Mouse (Mus musculus) stomach, embryonic 15.5 days (tissue): ENCODE measurements around the gene Cox14. TPM values are rescaled to one million over a fixed set of nuclear protein-coding genes. Genes with fewer than 3 reads are reported as not detected.

ENCODE experiments used
- ATAC-seq: fragments of 200-750 bp; cut with Nextera tagmentation; 2 replicates; pipeline ENCODE4 v1.8.0; 2017; ENCODE audit warnings: low read depth, moderate number of reproducible peaks, moderate TSS enrichment; ENCODE audit not compliant: insufficient read depth, low FRiP score
- H3K27ac ChIP-seq: fragments of 300-500 bp; sonication (generic); 2 replicates; pipeline ENCODE4 v1.5.1; 2015; ENCODE audit warnings: mild to moderate bottlenecking, inconsistent platforms
- H3K27me3 ChIP-seq: fragments of 300-500 bp; sonication (generic); replicated peaks from 2 replicates; pipeline ENCODE4 v1.6.1; 2015; ENCODE audit warnings: inconsistent platforms
- H3K36me3 ChIP-seq: fragments of 300-500 bp; sonication (generic); 2 replicates; pipeline ENCODE4 v1.6.1; 2015; ENCODE audit warnings: inconsistent platforms
- H3K4me1 ChIP-seq: fragments of 300-500 bp; sonication (generic); 2 replicates; pipeline ENCODE4 v1.6.1; 2015; ENCODE audit warnings: inconsistent platforms
- H3K4me2 ChIP-seq: fragments of 300-500 bp; sonication (generic); 2 replicates; pipeline ENCODE4 v1.6.1; 2015; ENCODE audit warnings: mild to moderate bottlenecking, inconsistent platforms
- H3K4me3 ChIP-seq: fragments of 300-500 bp; sonication (generic); replicated peaks from 2 replicates; pipeline ENCODE4 v1.5.1; 2015; ENCODE audit warnings: inconsistent platforms
- H3K9ac ChIP-seq: fragments of 300-500 bp; sonication (generic); 2 replicates; pipeline ENCODE4 v1.6.1; 2015; ENCODE audit warnings: inconsistent platforms
- H3K9me3 ChIP-seq: fragments of 300-500 bp; sonication (generic); 2 replicates; pipeline ENCODE4 v1.6.1; 2016; ENCODE audit warnings: inconsistent platforms
- whole genome bisulfite sequencing: fragments of 180-500 bp; shearing (Covaris S2); methylation state at CpG from one replicate; pipeline ENCODE4 v1.1.7; 2015; 5-methylcytosine and 5-hydroxymethylcytosine counted together
- polyA plus RNA-seq: library from polyadenylated mRNA; unstranded; fragments of >200 nt; fragmentation: Nextera tagmentation; extraction: Ambion mirVana; gene quantifications from 2 replicates; pipeline ENCODE4 v1.2.1, GENCODE M21; 2015

Gene Cox14
- polyA plus RNA-seq, 1 experiment from 2014 or later, result 220 TPM

DNA sequence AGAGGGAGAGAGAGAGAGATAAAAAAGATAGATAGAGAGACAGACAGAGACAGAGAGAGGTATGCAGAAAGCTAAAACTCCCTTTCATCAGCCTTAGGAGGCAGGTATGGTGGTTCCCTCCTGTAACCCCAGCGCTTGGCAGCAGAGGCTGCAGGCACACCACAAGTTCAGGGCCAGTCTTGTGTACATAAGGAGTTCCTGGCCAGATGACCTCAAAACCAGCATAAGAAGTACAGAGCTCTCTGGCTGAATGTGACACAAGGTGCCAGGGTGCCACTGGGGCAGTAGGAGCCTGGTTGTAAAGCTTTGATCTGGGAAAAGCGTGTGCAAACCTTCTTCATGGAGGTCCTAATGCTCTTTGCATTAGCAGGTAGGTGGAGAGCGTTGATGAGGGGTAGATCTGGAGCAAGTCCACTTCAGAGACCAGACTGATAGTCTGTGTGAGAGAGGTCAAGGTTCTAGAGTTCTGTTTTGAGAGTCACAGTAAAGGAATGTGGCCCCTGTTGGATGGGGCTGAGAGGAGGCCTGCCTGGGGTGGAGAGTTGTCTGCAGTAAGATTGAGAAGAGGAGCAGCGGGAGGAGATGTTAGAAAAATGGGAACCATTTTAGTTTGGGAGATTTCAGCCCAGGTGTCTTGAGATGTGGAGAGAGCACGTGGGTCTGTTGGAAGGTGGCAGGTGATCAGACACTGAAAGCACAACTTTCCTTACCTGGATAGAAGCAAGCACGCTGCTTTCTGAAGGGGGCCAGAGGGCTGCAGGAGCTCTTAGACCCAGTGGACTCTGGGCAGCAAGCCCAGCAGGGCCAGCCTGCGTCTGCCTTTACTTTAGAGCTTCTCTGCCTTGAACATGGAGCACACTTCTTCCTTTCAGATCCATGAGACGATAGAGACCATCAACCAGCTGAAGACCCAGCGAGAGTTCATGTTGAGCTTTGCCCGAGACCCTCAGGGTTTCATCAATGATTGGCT lies 14.9 kb upstream of the Cox14 start:
- ATAC-seq, result no peak
- Histone ChIP-seq H3K9me3 (no peaks in the 10 kb centered on the region), H3K27ac (no peak overlapping the region), H3K4me2 (no peak overlapping the region), H3K4me3 (no peak overlapping the region), H3K9ac (no peak overlapping the region), H3K36me3 (peaks cover 76% of the 10 kb centered on the region), H3K4me1 (peaks cover 3% of the 10 kb centered on the region; the same call in 1 of the 2 replicates), H3K27me3 (no peaks in the 10 kb centered on the region)
- WGBS, result 86% methylated on average over 10 of the region's 10 CpGs

DNA sequence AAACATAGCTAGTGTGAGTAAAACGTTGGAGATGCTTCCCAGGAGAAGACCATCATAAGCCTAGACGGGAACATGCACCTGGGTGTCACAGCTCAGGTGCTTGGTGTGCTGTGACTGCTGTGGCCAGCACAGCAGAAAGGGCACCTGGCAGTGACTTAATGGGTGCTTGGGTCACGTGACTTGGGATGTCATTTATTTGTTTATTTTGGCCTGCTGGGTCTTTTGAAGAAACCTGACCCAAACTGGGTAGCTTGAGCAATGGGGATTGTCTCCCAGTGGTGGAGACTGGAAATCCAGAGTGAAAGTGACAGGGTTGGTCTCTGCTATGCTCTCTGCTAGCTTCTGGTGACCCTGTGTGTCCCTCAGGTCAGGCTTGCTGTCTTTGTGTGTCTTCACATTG lies 13.9 kb upstream of the Cox14 start:
- H3K4me3 ChIP-seq, result no peak overlapping the region
- 60% methylated on average over 3 of the region's 3 CpGs for WGBS
- ATAC-seq, result no peak
- peaks cover 10% of the 10 kb centered on the region for H3K4me1 ChIP-seq
- no peak overlapping the region for H3K4me2 ChIP-seq
- H3K27me3 ChIP-seq, result no peaks in the 10 kb centered on the region
- no peaks in the 10 kb centered on the region for H3K9me3 ChIP-seq
- no peak overlapping the region for H3K9ac ChIP-seq
- H3K27ac ChIP-seq, result no peak overlapping the region
- peaks cover 68% of the 10 kb centered on the region for H3K36me3 ChIP-seq

DNA sequence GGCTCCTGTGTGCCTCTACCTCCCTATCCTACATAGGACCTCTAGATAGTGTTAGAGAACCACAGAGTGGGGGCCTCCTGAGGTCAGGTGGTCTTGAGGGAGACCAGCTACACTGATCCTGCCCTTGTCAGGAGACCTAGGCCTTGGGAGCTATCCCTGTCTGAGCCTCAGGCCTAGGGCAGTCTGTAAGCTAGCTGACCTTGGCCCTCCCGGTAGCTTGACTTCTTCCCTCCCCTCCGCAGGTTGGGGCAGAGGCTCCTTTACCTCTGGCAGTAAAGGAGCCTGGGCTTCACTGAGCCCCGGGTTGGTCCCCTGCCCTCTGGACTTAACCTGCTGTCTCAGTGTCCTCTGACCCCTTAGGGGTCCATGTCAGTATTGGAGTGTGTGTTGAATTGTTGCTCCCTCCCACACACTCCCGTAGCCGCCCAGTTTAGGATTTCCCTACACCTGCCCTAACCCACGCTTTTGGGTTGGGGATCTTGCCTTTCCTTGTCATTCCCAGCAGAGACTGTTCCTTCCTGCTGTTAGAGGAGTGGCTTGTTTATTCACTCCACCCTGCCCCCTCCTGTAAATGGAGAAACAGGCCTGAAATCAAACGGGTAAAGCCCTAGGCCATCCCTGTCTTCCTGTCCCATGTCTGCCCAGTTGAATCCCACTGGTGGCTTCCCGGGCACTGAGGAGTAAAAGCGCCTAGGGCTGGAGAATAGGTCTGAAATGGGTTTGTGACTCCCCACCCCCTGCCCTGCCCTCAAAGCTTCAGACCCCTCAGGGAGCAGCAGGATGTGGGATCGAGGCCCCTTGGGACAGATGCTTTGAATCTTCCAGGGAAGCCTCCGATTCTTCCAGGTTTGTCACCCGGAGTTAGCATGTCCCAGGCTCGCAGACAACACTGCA lies 12.5 kb upstream of the Cox14 start:
- H3K4me2 ChIP-seq, result no peak overlapping the region
- no peaks in the 10 kb centered on the region for H3K27me3 ChIP-seq
- no peak overlapping the region for H3K4me3 ChIP-seq
- no peak overlapping the region for H3K9ac ChIP-seq
- H3K36me3 ChIP-seq, result peaks cover 56% of the 10 kb centered on the region
- peaks cover 10% of the 10 kb centered on the region for H3K4me1 ChIP-seq
- H3K27ac ChIP-seq, result no peak overlapping the region
- H3K9me3 ChIP-seq, result no peaks in the 10 kb centered on the region
- no peak for ATAC-seq
- WGBS, result 73% methylated on average over 13 of the region's 13 CpGs

DNA sequence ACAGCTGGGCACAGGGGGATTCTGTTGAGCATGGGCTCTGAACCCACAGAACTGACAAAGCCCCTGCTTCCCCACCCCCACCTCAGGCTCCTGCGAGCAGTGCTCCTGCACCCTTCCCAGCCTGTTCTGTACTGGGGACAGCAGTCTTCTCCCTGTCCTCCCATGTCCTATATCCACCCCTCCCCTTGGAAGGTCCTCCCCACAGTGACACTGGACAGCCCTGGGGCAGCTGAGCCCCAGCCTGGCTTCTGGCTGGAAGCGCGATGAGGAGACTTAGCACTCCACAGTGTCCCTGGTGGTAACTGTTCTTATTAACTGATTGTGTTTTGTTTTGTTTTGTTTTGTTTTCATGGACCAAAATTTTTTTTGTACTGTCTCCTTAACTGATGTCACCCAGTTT lies 11.8 kb upstream of the Cox14 start:
- no peak for ATAC-seq
- H3K27me3 ChIP-seq, result no peaks in the 10 kb centered on the region
- no peak overlapping the region for H3K4me2 ChIP-seq
- H3K36me3 ChIP-seq, result peaks cover 52% of the 10 kb centered on the region
- H3K4me1 ChIP-seq, result peaks cover 10% of the 10 kb centered on the region
- 78% methylated on average over 3 of the region's 3 CpGs for WGBS
- H3K9ac ChIP-seq, result no peak overlapping the region
- no peaks in the 10 kb centered on the region for H3K9me3 ChIP-seq
- H3K27ac ChIP-seq, result no peak overlapping the region
- H3K4me3 ChIP-seq, result no peak overlapping the region

DNA sequence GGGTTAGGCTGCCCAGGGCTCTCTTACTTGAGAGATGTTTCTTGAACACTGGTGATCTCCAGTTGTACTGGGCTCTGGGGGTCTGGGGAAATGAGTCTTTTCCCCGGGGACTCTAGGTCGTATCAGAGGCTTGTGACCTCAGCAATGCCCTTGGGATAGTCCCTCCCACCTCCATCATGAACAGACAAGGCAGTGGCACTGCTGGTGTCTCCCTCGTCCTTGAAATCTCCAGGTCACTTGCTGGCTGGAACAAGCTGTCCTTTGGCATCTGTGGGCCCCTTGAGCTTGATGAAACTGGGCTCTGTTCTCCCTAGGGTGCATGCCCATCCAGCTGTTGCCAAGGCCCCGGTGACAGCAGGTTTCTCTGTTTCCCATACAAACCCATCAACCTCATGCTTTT lies 11.2 kb upstream of the Cox14 start:
- H3K4me2 ChIP-seq, result no peak overlapping the region
- H3K27ac ChIP-seq, result no peak overlapping the region
- H3K9me3 ChIP-seq, result no peaks in the 10 kb centered on the region
- no peak for ATAC-seq
- H3K9ac ChIP-seq, result no peak overlapping the region
- H3K36me3 ChIP-seq, result peaks cover 46% of the 10 kb centered on the region
- no peaks in the 10 kb centered on the region for H3K27me3 ChIP-seq
- WGBS, result 66% methylated on average over 4 of the region's 4 CpGs
- H3K4me3 ChIP-seq, result no peak overlapping the region
- peaks cover 10% of the 10 kb centered on the region for H3K4me1 ChIP-seq

DNA sequence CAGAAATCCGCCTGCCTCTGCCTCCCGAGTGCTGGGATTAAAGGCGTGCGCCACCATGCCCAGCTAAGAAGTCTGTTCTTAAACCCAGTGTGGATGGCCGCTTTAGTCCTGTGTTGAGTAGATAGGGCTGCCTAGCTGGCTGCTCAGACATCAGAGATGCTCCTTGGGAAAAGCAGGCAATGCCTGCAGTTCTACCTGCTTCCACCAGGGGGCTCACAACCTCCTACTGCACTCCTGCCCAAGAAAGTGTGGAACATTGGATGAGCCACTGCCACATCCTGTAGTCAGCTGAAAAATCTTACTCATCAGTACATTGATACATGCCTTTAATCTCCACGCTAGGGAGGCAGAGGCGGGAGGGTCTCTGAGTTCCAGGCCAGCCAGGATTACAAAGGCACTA lies 10.6 kb upstream of the Cox14 start:
- Histone ChIP-seq H3K27ac (no peak overlapping the region), H3K4me1 (peaks cover 10% of the 10 kb centered on the region), H3K9me3 (no peaks in the 10 kb centered on the region), H3K27me3 (no peaks in the 10 kb centered on the region), H3K4me2 (no peak overlapping the region), H3K36me3 (peaks cover 43% of the 10 kb centered on the region), H3K9ac (no peak overlapping the region), H3K4me3 (no peak overlapping the region)
- ATAC-seq, result no peak
- WGBS, result 51% methylated on average over 7 of the region's 7 CpGs

DNA sequence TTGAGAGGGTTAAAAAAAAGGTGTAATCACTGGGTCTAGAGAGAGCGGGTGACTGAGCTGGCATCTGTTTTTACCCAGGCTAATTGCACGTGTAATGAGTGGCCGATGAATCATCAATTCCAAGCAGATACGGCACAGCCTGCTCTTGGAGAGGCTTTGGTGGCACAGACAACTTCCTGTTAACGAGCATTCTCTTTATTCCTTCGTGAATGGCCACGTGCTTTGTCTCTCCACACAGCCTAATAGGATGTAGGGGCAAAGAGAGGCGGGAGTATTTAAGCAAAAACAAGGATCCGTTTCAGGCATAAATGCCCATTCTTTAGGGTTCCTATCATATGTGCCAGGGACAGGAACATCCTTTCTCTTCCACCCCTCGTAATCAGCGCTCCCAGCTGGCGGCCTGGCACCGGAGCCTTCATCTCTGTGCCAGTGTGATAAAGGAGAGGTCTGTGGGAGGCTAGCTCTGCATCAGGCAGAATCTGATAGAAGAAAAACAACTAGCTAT lies 10.0 kb upstream of the Cox14 start:
- H3K4me3 ChIP-seq, result no peak overlapping the region
- WGBS, result 78% methylated on average over 13 of the region's 13 CpGs
- no peak for ATAC-seq
- no peaks in the 10 kb centered on the region for H3K9me3 ChIP-seq
- H3K27me3 ChIP-seq, result no peaks in the 10 kb centered on the region
- no peak overlapping the region for H3K9ac ChIP-seq
- no peak overlapping the region for H3K4me2 ChIP-seq
- no peak overlapping the region for H3K27ac ChIP-seq
- H3K36me3 ChIP-seq, result peaks cover 39% of the 10 kb centered on the region
- peaks cover 10% of the 10 kb centered on the region for H3K4me1 ChIP-seq

DNA sequence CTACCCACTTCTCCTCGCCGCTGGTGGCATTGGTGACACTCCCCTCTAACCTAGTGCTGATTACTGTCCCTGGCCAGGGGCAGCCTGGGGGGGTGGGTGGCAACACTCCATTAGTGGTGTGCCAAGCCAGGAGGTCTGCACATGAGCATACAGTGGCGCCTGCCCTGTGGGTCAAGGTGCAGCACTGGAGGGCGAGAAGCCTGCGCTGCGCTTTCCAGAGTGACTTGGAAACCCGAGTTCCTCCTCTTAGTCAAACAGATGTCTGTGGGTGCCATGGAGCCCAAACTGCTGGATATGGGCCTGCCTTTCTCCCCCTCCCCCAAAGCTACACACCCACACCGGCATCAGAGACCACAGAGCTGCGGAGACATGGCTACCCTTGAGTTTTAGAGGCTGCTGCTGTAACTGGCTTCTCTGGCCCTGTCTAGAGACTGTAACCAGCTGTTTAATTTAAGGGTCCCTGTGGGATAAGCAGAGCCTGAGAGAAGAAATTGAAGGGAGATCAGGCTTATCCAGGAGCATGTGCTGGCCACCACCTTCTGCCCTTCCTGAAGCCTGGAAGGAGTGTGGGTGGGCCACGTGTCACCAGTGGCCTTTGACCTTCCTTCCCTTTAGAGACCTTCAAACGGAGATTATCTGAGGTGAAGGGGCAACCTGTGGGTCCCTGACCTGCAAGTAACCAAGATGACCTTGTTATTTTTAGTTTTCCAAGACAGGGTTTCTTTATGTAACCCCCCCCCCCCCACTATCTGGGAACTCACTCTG lies 9.3 kb upstream of the Cox14 start:
- Histone ChIP-seq H3K27ac (no peak overlapping the region), H3K9ac (no peak overlapping the region), H3K4me2 (no peak overlapping the region), H3K4me3 (no peak overlapping the region), H3K9me3 (no peaks in the 10 kb centered on the region), H3K4me1 (peaks cover 10% of the 10 kb centered on the region), H3K27me3 (no peaks in the 10 kb centered on the region), H3K36me3 (peaks cover 32% of the 10 kb centered on the region)
- WGBS, result 61% methylated on average over 11 of the region's 11 CpGs
- no peak for ATAC-seq

DNA sequence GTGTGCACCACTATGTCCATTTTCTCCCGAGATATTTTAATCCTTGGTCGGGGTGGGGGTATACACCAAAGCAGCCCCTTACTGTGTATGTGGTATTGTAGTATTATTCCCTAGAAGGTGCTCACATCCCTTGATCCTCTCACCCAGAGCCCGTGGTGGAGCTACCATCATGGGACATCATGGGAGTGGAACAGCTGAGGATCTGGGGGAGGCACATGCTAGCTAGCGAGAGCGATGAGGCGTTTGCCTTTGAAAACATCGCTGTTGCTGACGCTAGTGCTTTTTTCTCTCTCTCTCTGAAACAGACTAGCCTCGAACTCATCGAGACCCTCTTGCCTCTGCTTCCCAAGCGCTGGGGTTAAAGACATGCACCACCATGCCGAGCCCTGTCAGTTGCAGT lies 8.6 kb upstream of the Cox14 start:
- 82% methylated on average over 12 of the region's 12 CpGs for WGBS
- Histone ChIP-seq H3K27me3 (no peaks in the 10 kb centered on the region), H3K36me3 (peaks cover 25% of the 10 kb centered on the region), H3K9me3 (no peaks in the 10 kb centered on the region), H3K4me3 (no peak overlapping the region), H3K4me2 (no peak overlapping the region), H3K4me1 (peaks cover 10% of the 10 kb centered on the region), H3K27ac (no peak overlapping the region), H3K9ac (no peak overlapping the region)
- no peak for ATAC-seq

DNA sequence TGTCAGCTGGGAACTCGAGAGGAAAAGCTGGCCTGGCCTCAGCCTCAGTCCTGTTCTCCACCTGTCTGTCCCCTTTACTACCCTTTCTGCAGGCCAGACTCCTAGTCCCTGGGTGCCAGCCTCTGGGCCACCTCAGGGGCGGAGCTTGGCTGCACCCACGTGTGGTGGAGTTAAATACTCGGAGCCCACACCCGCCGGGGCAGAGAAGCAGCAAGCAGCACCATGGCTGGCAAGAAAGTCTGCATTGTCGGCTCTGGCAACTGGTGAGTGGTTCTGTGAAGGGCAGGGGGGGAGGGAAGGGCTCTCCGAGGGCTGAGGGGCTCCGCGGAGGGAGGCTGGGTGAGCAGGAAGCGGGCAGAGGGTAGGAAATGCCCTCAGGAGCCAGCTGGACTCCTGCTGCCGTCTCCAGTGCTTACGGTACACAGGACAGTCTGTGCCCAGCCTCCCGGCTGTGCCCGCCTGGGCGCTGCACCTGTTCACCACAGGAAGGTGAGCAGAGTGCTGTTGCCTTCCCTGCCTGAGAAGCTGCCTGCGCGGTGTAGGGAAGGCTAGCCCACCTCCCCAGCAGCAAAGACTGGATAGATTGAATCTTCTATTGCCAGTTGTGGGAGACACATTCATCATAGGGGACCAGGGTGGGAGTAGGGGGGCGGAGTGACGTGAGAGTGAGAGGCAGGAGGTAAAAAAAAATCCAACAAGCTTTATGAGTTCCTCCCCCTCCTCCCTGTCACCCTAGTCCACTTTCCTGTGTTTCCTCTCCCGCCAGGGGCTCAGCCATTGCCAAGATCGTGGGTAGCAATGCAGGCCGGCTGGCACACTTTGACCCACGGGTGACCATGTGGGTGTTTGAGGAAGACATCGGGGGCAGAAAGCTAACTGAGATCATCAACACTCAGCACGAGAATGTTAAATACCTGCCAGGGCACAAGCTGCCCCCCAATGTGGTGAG lies 7.8 kb upstream of the Cox14 start, which contains the start of gene Gpd1:
Gpd1 (plus strand) TSS at position 130 of the 949 bp plus-strand sequence.
- H3K27ac ChIP-seq, result no peak within 1 kb of the TSS
- no peak within 1 kb of the TSS for H3K4me3 ChIP-seq

More for the DNA sequence above, 7.8 kb upstream of the Cox14 start, which contains the start of gene Gpd1:
- ATAC-seq, result no peak
- H3K9ac ChIP-seq, result no peak within 1 kb of the TSS
- H3K36me3 ChIP-seq, result peaks cover 17% of the 10 kb centered on the region
- 0 out of 2 replicates have a peak within 1 kb of the TSS, but pooled peaks have one; percentile 5 for H3K4me2 ChIP-seq
- WGBS, result 61% methylated on average over 26 of the region's 26 CpGs
- H3K4me1 ChIP-seq, result peaks cover 9% of the 10 kb centered on the region
- no peaks in the 10 kb centered on the region for H3K27me3 ChIP-seq
- H3K9me3 ChIP-seq, result no peaks in the 10 kb centered on the region
